Mouse (Mus musculus) MEL (cell line): ENCODE results near the gene Gm43064.
"Not testable (repeated sequence)": the region's sequence is repeated elsewhere in the genome, so short reads cannot be mapped to it uniquely, and the experiment has no call there.

Experiments
- CHD1 ChIP-seq: IDR thresholded peaks from 2 replicates; pipeline ENCODE4 v1.6.1; 2012; ENCODE audit warnings: low read depth, mild to moderate bottlenecking, inconsistent platforms, low read length, improper control_type of control experiment
- CTCF ChIP-seq, 3 experiments: IDR thresholded peaks in 2 of 3; conservative IDR thresholded peaks in 1 of 3; 2 replicates each; pipeline ENCODE4 v1.5.1; 2011 to 2012; ENCODE audit warnings: low read length in 3 of 3, low read depth in 2 of 3, mild to moderate bottlenecking in 2 of 3, improper control_type of control experiment in 1 of 3, inconsistent platforms in 1 of 3, mixed read lengths in 1 of 3, moderate library complexity in 1 of 3; ENCODE audit not compliant: control insufficient read depth in 1 of 3, insufficient read depth in 1 of 3, poor library complexity in 1 of 3, severe bottlenecking in 1 of 3
- E2F4 ChIP-seq: IDR thresholded peaks from 2 replicates; pipeline ENCODE4 v1.6.1; 2011; ENCODE audit warnings: low read depth, low read length, improper control_type of control experiment, borderline replicate concordance
- ETS1 ChIP-seq: IDR thresholded peaks from 2 replicates; pipeline ENCODE4 v1.6.1; 2012; ENCODE audit warnings: low read depth, mild to moderate bottlenecking, inconsistent platforms, low read length, improper control_type of control experiment, moderate library complexity
- GABPA ChIP-seq: IDR thresholded peaks from 2 replicates; pipeline ENCODE4 v1.6.1; 2012; ENCODE audit warnings: low read depth, mild to moderate bottlenecking, inconsistent platforms, low read length, improper control_type of control experiment, moderate library complexity
- MAFK ChIP-seq: IDR thresholded peaks from 2 replicates; pipeline ENCODE4 v1.6.1; 2011; ENCODE audit warnings: low read depth, mild to moderate bottlenecking, low read length, improper control_type of control experiment, borderline replicate concordance
- MEF2A ChIP-seq: IDR thresholded peaks from 2 replicates; pipeline ENCODE4 v1.6.1; 2014; ENCODE audit warnings: low read depth, mild to moderate bottlenecking, inconsistent platforms, low read length, improper control_type of control experiment; ENCODE audit not compliant: poor library complexity, insufficient replicate concordance, severe bottlenecking; ENCODE audit errors: extremely low read depth
- NELFE ChIP-seq: IDR thresholded peaks from 2 replicates; pipeline ENCODE4 v1.6.1; 2011; ENCODE audit warnings: low read depth, low read length, improper control_type of control experiment
- POLR2A ChIP-seq, 2 experiments: IDR thresholded peaks; 2 replicates each; pipeline ENCODE4 v1.6.1; 2011 to 2012; ENCODE audit warnings: low read length in 2 of 2, mild to moderate bottlenecking in 2 of 2, control low read depth in 1 of 2, improper control_type of control experiment in 1 of 2, low read depth in 1 of 2, moderate library complexity in 1 of 2; ENCODE audit not compliant: control insufficient read depth in 1 of 2, insufficient read depth in 1 of 2, poor library complexity in 1 of 2
- TBP ChIP-seq: IDR thresholded peaks from 2 replicates; pipeline ENCODE4 v1.8.0; 2011; ENCODE audit warnings: low read depth, low read length, improper control_type of control experiment
- TCF12 ChIP-seq: IDR thresholded peaks from 2 replicates; pipeline ENCODE4 v1.6.1; 2014; ENCODE audit warnings: low read depth, mild to moderate bottlenecking, inconsistent platforms, low read length, improper control_type of control experiment, moderate library complexity
- USF1 ChIP-seq: IDR thresholded peaks from 2 replicates; pipeline ENCODE4 v1.6.1; 2014; ENCODE audit warnings: low read depth, mild to moderate bottlenecking, inconsistent platforms, low read length, improper control_type of control experiment, moderate library complexity
- ZC3H11A ChIP-seq: IDR thresholded peaks from 2 replicates; pipeline ENCODE4 v1.6.1; 2012; ENCODE audit warnings: low read depth, mild to moderate bottlenecking, inconsistent platforms, low read length, improper control_type of control experiment

DNA sequence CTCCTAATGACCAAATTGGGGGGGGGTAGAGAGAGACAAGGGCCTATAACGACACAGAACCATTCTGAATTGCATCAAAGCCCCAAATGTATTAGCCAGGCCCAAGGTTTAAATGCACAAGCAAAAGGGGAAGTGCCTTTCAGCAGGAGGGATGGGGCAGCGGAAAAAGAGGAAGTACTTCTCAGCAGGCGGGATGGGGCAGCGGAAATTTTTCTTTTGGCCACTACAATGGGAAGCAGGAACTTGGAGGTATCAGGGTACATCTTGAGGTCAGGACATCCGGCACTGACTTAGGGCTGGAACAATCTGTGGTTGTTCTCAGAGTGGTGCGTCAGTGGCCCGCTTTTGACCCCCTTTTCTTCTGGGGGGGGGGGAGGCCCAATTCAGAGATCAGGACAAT, 31.6 kb downstream of the Gm43064 start:
- TF ChIP-seq MAFK; CHD1; GABPA; ZC3H11A; MEF2A; CTCF (IDR thresholded peaks at IDR 0.05 in 2 of 3, conservative IDR thresholded peaks at IDR 0.05 in 1 of 3; ENCODE audit: control insufficient read depth in 1 of 3, insufficient read depth in 1 of 3, low read depth in 2 of 3, low read length in 3 of 3, poor library complexity in 1 of 3, severe bottlenecking in 1 of 3); E2F4; ETS1; NELFE; TBP; POLR2A (IDR thresholded peaks at IDR 0.05; ENCODE audit: control insufficient read depth in 1 of 2, insufficient read depth in 1 of 2, low read depth in 1 of 2, low read length in 2 of 2, poor library complexity in 1 of 2); USF1; TCF12: not testable (repeated sequence)
